Mouse (Mus musculus): ENCODE results near the gene Farp1.
"Not testable (repeated sequence)": the region's sequence is repeated elsewhere in the genome, so short reads cannot be mapped to it uniquely, and the experiment has no call there.

The Farp1 gene

GRCm38 (mm10) chr14:121034973-121035662, at the start of gene Farp1:
Gene Farp1 (plus strand): TSS chr14:121035200.
- DNase-seq = peak; percentile 86

- DNase-seq = peak; percentile 54
Measured at GRCm38 (mm10) chr14:120989126-120989525, 45.9 kb upstream of the Farp1 start.

GRCm38 (mm10) chr14:120997686-120998085, 37.3 kb upstream of the Farp1 start:
- DNase-seq = no peak

- no peak for DNase-seq
Measured at GRCm38 (mm10) chr14:121000561-121001340, 34.2 kb upstream of the Farp1 start.

- no peak for DNase-seq
Measured at GRCm38 (mm10) chr14:121005621-121006020, 29.4 kb upstream of the Farp1 start.

GRCm38 (mm10) chr14:121006021-121006420, 29.0 kb upstream of the Farp1 start:
- no peak for DNase-seq

GRCm38 (mm10) chr14:121015114-121015690, 19.8 kb upstream of the Farp1 start:
- DNase-seq = no peak

- DNase-seq = no peak
Measured at GRCm38 (mm10) chr14:121022403-121022802, 12.6 kb upstream of the Farp1 start.

- no peak for DNase-seq
Measured at GRCm38 (mm10) chr14:121025381-121025780, 9.6 kb upstream of the Farp1 start.

- no peak for DNase-seq
Measured at GRCm38 (mm10) chr14:121031396-121031795, 3.6 kb upstream of the Farp1 start.

- DNase-seq = no peak
Measured at GRCm38 (mm10) chr14:121034525-121034924, 475 bp upstream of the Farp1 start.

GRCm38 (mm10) chr14:121035663-121036473, 868 bp downstream of the Farp1 start:
- DNase-seq = peak; percentile 58

- no peak for DNase-seq
Measured at GRCm38 (mm10) chr14:121036612-121037221, 1.7 kb downstream of the Farp1 start.

GRCm38 (mm10) chr14:121037276-121037675, 2.3 kb downstream of the Farp1 start:
- DNase-seq = no peak

- DNase-seq = no peak
Measured at GRCm38 (mm10) chr14:121038676-121039075, 3.7 kb downstream of the Farp1 start.

- no peak for DNase-seq
Measured at GRCm38 (mm10) chr14:121044145-121044544, 9.1 kb downstream of the Farp1 start.

- no peak for DNase-seq
Measured at GRCm38 (mm10) chr14:121046313-121046961, 11.4 kb downstream of the Farp1 start.

- no peak for DNase-seq
Measured at GRCm38 (mm10) chr14:121047780-121048179, 12.8 kb downstream of the Farp1 start.

GRCm38 (mm10) chr14:121051002-121051401, 16.0 kb downstream of the Farp1 start:
- not testable (repeated sequence) for DNase-seq

GRCm38 (mm10) chr14:121053020-121053518, 18.1 kb downstream of the Farp1 start:
- DNase-seq = no peak

- no peak for DNase-seq
Measured at GRCm38 (mm10) chr14:121054062-121054461, 19.1 kb downstream of the Farp1 start.

GRCm38 (mm10) chr14:121057750-121058149, 22.8 kb downstream of the Farp1 start:
- no peak for DNase-seq
